Mouse (Mus musculus): ENCODE data around the gene Nicn1.
"Not testable (repeated sequence)": the region's sequence is repeated elsewhere in the genome, so short reads cannot be mapped to it uniquely, and the experiment has no call there.

Gene Nicn1

DNA sequence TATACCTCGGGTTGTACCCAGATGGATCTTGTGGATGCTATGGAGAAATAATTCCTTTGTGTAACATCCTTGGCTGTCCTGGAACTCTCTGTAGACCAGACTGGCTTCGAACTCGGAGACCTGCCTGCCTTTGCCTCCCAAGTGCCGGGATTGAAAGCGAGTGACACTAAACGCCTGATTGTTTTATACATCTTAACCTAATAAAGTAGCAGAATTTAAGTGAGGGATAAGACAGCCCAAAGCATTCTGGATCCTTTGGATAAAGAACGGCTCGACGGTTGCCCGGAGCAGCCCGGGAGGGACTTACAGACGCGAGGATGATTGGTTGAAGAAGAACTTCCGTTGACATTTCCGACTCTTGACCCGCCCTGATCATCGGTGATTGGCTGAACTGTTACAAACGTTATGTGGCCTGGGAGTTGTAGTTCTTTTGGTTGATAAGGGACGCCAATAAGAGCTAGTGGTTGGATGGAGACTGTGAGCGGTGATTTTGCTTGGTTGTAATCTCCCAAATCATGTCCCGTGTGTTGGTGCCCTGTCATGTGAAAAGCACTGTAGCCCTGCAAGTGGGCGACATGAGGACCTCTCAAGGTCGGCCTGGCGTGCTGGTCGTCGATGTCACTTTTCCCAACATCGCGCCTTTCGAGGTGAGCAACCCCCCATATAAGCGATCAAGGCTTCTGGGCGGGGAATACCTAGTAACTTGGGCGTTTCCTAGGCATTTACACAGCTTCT is at the start of gene Nicn1:
Gene Nicn1 (plus strand): TSS at position 414 of the 735 bp plus-strand sequence.
- DNase-seq = peak; percentile 73 to 76

DNA sequence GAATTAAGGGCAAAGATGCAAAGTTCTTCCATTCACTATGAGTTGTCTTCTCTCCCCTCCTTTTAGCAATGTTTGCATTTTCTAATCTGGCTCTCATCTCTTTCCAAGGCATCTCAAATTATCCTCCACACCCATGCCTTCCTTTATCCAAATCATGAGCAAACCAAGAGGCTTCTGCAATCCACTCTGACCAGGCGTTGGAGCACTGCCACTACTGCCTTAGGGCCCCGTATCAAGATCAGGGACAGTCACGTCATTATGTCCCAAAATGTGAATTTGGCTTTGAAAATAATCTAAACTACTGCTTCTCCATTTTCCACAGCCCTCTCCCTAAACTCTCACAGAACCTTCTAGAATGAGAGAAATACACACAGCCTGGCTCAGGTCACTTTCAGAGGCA is 45.7 kb upstream of the Nicn1 start:
- no peak for DNase-seq

DNA sequence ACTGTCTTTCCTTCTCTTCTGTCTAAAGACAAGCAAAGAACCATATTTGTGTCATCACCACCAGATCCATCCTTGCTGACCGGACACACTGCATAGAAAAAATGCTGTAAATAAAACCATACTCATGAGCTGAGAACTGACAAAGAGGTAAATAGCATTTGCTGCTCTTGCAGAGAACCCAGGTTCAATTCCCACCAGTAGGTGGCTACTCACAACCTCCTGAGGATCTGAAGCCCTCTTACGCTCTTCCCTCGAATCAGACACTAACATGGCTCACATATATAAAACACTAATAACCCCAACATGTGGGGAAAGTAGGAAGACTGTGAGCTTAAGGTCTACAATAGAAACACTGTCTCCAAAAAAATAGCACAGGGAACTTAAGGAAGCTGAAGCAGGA is 45.2 kb upstream of the Nicn1 start:
- DNase-seq = no peak

DNA sequence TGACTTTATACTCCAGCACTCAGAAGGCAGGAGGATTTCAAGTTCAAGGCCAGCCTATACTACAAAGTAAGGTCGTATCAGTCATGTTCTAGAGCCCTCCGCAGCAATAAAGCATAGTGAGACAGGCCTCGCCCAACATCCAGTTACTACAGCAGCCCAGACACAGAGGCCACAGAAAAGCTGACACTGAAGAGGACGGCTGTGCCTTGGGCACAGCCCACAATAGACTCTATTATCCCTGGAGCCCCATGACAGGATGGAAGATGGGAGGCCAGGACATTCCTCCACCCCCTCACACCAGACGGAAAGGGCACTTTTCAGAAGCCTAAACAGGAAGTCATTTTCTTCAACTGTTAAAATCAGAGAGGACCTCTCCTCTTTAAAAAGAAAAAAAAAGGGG is 41.3 kb upstream of the Nicn1 start:
- no peak for DNase-seq

DNA sequence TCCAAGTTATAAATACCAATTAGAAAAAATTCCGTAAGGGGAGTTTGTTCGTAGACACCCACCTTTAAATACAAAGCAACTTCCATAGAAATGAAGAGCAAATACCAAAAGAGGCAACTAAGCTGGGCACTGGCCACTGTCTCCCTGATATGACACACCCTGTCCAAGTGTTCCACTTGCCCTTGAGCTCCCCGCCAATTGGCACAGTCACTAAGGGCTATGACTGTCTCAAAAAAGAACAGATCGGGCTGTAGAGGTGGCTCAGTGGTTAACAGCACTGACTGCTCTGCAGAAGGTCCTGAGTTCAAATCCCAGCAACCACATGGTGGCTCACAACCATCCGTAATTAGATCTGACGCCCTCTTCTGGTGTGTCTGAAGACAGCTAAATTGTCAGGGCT is 38.4 kb upstream of the Nicn1 start:
- DNase-seq = no peak

DNA sequence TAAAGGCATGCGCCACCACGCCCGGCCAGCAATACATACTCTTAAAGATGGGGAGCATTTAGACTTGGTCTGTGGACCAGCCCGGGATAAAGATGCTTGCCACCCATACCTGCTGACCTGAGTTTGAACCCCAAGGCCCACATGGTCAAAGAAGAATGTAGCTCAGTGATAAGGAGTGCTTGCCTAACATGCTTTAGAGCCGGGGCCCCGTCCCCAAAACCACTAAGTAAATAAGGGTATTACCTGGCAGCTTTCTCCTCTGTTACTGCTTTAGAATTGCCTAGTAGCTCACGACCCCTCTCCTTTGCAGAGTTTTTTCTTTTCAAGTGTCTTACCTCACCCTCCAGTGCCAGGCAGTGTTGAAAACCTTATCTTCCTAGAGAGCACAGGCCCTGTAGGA is 37.5 kb upstream of the Nicn1 start:
- no peak for DNase-seq

DNA sequence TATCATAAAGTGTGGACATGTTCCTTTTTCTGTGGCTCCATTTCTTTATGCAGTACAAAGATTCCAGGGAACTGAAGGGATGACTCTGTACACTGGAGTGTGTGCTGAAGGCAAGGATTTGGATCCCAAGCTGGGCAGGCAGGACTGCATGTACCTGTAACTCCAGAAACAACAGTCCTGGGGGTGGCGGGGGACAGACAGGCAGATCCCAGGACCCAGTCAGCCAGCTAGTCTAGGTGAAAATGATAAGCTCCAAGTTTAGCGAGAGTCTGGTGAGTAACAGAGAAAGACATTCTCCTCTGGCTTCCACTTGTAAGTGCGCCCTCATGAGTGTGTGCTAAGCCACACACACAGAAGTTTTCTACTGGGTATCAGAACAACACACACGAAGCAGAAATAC is 29.7 kb upstream of the Nicn1 start:
- no peak for DNase-seq

DNA sequence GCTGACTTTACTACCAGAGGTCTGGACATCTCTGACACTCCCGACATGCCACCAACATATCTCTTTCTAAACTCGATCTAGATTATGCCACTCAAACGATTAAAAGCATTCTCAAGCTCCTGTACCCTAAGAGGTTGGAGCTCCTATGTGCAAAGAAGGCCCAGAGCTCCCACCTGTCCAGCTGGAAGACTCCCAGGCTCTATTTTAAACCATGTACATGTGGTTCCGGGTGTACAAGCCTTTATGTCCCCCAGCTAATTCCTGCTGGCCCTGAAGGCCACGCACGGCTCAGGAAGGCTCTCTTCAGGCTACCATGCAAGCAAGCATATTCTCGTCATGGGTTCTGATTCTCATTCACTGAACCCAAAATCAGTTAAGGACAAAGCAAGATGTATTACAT is 28.4 kb upstream of the Nicn1 start:
- no peak for DNase-seq

DNA sequence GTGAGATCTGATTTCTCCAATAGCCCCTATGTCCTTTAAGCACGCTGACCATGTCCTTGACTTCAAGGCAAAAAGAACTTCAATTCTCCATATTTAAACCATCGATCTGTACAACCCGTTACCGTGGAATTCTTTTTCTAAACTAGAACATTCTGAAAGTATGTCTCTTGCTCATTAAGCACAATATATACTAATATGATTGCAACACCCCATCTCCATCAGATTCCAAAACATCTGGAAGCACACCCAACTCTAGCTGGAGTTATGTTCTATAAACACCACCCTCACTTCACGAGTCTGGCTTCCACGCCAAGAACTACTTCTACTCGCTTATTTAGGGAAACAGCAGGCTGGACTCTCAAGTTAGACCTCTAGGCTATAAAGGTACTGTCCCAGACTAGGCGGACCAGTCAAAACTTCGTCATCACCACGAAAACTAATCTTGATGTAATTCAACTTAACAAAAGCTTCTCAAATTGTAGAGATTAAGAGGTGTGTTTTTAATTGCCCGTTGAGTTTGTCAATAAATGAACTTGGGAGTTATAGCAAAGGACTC is 27.7 kb upstream of the Nicn1 start:
- DNase-seq = no peak

DNA sequence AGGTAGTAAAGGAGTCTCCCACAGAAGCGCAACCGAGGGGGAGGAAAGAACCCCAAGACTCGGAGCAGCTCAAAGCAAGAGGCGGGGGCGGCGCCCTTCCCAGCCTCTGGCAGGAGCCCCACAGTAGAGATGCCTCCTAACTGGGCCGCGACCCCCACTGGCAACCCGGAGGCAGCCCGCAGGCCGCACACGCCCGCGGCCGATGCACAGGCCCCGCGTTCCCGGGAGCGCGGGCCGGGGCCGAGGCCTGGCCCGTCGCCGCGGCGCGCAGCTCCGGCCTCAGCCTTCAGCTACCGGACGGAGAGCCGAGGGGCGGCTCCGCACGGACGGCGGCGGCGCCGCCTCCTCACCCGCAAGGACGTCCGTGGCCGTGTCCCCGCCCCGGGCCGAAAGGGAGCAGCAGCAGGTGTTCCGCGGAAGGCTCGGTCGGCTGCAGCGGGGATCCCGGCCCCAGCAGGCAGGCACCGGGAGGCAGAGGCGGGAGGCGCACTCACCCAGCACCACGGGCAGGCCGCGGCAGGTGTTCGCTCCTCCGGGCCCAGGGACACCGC is 27.0 kb upstream of the Nicn1 start:
- DNase-seq = no peak

DNA sequence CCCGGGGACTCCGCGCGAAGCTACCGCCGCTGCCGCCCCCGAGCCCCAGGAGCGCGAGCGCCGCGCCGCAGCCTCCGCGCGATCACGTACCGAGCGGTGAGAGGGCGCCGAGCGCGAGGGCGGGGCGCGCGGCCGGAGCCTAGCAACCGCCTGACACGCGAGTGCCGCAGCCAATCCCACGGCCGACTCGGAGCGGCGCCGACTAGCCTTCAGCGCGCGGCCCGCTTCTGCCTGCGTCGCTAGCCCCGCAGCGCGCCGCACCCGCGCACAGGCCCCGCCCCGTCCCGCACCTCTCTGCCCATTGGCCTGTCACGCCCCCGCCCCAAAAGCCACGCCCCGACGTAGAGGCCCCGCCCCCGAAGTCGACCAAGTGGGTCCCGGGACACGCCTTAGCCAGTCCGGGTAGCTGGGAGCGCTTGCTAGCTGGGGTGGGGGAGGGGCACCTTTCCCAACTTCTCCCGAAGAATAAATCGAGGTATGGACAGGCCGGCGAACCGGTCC is 26.5 kb upstream of the Nicn1 start, which contains the start of gene Dag1:
Gene Dag1 (minus strand): TSS at position 269 of the 501 bp plus-strand sequence.
- peak; percentile 97 to 100 for DNase-seq

DNA sequence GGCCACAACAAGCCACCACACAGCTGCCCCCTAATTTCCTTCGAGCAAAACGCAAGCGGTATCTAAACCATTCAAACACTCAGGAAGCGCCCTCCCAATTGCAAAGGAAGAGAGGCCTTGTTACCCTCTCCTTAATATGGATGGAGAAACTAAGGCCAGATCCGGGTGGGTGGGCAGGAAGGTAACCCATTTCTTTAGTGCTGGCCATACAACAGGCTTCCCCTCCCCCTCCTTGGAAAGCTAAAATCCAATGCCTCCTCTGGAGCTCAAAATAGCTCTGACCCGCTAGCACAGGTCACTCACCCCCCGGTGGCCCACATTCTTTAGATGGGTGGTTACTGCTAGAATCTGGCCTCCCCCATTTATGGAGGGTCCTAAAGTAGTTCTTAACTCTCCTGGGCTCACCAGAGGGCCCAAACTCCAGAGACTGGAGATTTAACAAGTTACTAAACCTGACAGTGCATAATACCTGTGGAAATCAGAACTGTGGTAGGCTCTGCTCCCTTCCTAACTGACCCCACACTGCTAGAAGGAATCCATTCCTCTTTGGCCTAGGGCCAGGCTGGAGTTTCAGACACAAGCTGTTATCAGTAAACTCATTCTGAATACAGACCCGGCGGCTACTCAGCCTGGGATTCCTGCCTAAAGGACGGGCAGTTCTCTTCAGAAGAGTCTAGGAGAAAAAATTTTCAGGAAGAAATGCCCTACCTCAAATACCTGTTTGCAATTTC is 25.9 kb upstream of the Nicn1 start:
- no peak for DNase-seq

DNA sequence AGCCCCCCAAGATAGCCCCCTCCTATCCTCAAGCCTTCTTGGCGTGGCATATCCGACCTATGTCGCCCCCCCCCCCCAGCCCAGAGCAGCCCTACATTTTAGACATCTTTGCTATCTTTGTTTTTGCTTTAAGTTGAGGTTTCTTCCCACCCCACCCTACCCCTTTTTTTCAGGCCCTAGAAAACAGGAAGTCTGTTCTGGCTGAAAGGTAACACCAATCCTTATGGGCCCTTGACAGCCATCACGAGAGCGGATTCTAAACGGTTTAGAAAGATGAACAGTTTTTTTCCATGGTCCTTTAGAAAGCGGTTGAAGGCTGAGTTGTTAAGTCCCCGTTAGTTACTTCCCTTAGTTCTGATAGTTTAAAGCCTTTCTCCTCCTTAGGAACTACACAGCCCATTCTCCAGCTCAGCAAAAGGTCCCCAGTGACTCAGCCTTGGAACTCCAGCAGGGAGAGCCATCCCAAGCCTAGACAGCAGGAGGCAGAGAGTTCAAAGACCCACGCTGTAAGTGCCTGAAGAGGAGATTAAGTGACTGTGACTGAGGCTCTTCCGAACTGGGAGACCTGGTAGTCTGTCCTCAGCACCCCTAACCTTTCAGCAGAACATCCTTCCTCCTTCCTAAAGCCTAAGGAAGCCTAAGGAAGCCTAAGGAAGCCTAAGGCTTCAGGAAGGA is 23.8 kb upstream of the Nicn1 start:
- no peak for DNase-seq

DNA sequence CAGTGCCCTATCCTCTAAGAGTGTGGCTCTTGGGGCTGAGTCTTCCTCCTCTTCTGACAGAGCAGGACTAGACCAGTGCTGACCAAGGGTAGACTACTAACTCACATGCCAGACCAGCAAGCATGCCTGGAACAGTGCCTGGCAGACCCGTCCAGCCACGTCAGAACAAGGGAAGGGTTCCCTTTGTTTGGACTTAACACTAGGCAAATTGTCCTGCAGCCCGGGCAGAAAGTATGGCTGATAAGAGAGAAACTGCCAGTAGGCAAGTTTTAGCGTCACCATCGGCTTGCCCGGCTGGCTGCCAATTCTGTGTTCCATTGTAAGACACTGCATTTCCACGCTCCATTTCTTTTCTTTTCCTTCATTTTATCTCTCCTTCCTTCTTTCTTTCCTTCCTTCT is 22.5 kb upstream of the Nicn1 start:
- DNase-seq = no peak

DNA sequence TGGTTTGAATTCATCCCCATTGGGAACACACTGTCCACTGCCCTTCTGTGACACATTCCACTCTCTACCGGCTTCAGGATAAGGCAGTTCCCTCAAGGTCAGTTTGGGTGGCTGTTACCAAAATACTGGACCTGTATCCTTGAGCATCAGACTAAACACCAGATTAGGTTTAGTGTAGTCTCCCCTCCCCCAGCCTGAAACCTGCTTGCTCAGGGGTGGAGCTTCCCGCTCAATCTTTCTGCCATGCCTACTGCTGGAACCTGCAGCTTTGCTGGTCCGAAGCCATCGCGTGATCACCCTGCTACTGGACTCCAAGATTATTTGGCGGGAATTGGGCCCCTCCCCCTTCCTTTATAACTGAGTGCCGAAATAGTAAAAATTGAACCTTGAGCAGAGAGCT is 21.5 kb upstream of the Nicn1 start:
- DNase-seq = not testable (repeated sequence)

DNA sequence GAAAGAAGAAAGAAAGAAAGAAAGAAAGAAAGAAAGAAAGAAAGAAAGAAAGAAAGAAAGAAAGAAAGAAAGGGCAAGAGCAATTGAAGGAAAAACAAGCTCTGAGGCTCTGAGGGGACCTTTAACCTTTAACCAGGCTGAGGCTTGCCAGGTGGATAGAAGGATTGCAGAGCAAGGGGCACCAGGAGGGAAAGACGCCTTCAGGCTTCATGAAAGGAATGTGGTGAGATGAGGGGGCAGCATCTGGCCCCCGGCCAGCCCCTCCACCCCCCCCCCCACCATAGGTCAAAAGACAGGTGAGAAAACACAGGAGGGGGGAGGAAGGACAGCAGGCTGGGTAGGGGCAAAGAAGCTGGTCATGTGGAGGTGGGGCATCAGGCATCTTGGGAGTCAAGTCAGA is 18.3 kb upstream of the Nicn1 start:
- no peak for DNase-seq

DNA sequence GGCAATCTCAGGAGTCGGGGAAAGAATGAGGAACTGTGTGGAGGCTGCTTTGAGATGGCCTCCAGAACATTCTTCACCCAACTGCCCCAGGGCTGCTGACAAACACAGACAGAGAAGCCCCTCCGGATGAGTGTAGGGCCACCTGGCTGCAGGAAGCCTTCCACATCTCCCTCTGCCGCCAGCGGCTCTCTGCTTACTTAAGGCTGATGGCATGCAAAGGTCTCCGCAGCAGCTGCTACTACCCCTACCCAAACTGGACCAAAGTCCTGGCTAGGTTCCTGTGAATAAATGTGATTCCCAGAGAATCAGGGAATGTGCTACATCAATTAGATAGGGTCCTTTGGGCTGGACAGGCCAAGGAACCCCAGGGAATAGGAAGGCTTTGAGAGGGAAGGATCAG is 17.5 kb upstream of the Nicn1 start:
- DNase-seq = no peak

DNA sequence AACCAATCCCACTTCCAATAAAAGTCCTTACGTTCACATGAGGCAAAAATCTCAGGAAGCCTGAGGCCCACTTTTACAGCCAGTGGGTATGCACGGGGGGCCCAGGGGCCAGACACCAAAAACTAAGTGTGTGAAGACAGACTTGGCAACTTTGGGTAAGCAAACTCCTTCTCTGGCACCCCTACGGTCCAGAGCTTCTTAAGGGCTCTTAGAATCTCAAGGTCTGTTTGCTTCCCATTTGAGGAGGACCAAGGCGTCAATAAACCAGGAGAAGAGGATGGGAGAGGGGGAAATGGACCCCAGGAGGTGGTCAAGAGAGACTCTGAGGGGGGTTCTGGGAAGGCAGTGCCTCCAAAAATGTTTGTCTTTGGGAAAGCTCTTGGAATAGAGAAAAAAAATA is 16.7 kb upstream of the Nicn1 start:
- DNase-seq = no peak

DNA sequence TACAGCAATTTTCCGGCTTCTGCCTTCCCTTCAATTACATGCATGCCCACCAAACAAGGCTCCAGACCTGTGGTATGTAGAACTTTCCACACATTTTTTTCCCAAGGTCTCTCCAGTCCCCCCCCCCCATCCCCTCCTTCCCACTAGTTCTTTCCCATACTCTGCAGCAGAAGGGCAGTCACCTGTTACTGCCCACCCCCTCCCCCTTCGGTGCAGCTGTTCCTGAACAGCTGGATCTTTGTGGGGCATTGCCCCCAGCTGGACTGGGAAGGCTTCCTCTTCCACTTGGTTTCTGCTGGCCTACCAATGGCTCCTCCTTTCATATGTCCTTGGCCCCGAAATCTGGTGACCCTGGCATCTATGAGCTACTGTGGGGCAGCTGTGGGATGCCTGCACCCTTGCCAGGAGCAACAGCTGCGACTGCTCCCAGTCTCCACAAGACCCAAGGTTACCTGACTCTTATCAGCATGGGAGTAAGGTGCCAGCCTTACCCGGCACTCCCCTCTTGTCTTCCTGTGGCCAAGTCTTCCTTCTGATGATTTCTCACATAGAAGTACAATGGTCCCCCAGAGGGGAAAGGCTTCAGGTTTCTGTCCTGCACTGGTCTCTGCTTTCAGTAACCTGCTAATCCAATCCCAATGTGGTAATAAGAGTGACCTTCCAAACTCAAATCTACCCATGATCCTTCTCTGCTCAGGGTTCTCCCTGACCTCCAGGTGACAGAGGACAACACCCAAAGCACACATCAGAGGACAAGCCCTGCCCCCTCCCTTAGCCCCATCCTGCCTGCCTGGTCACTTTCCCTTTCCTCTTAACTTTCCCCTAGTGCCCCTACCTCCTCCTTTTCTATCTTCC is 15.5 kb upstream of the Nicn1 start:
- no peak for DNase-seq

DNA sequence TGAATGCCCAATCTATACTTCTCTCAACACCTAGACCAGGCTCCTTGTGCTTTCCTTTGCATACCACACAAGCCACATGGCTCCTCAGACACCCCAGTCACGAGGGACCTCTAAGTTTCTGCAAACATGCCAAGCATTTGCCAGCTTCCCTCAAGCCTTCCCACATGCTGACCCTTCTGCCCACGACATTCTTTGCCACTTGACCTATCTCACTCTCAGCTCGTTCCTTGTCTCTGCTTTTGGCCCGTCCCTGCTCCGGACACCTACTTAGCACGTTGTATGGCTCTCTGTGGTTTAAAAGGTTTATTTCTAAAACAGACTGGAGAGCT is 14.9 kb upstream of the Nicn1 start:
- DNase-seq = no peak

DNA sequence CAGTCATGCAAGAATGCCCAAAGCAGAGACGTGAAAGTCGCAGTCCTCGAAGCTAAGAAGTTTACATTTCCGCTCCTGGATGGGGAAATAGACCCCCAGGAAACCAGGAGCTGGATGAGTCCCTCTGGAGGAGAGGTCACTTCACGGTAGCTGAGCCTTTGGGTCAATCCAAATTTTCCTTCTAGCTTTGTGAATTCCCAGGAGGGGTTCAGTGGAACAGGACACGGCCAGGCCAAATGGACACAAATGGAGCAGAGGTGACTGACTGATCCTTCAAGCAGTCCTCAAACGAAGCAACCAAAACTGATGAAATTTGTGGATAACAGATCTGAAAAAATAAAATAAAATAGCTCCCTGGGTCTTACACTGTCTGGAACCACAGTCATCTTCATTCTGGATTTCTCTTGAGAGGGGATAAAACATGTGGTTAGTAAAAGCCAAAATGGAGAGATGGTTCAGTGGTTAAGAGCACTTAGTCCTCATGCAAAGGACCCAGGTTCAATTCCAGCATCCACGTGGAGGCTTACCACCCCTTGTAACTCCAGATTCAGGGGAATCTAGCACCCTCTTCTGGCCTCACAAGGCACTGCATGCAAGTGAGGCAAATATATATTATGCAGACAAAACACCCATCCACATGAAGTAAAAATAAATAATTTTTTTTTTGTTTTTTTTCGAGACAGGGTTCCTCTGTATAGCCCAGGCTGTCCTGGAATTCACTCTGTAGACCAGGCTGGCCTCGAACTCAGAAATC is 11.4 kb upstream of the Nicn1 start:
- peak in 1 of 2 experiments; percentile 44 for DNase-seq
